Mouse (Mus musculus): ENCODE measurements at regions not wholly inside any gene's neighbourhood (a gene's known extent, or its start where the extent isn't known, plus 50 kb on each side); places are given as distances from the start of the nearest gene placed in this dataset.
A peak's percentile ranks its signal among the peaks of the same experiment; 100 is the strongest.

- H3K4me1 ChIP-seq (ENCODE audit: insufficient read depth, low read depth, low read length): no peaks in the 10 kb centered on the region
- no peaks in the 10 kb centered on the region for H3K36me3 ChIP-seq (ENCODE audit: insufficient read depth, low read length)
- no peaks in the 10 kb centered on the region for H3K9me3 ChIP-seq (ENCODE audit: low read length)
- no peak overlapping the region for H3K4me3 ChIP-seq (ENCODE audit: low read depth, low read length)
- no peaks in the 10 kb centered on the region for H3K27me3 ChIP-seq (replicated peaks; ENCODE audit: insufficient read depth, low read length)
- no peak overlapping the region for H3K27ac ChIP-seq (ENCODE audit: low read length)
- TF ChIP-seq CTCF (IDR thresholded peaks at IDR 0.05) (no peak), EP300 (IDR thresholded peaks at IDR 0.05) (no peak)
- 70% methylated on average over 5 of the region's 5 CpGs for WGBS
- no peak overlapping the region for H3K4me2 ChIP-seq (replicated peaks; ENCODE audit: low read depth, low read length)
- DNase-seq (ENCODE audit: low spot score): no peak
- ATAC-seq: no peak
- no peak overlapping the region for H3K9ac ChIP-seq (replicated peaks; ENCODE audit: low read depth)
These were observed 224.7 kb downstream of the Sox4 start for GRCm38 (mm10) chr13:28728768-28729167.

- no peaks in the 10 kb centered on the region for H3K9me3 ChIP-seq (ENCODE audit: low read length)
- H3K4me2 ChIP-seq (replicated peaks; ENCODE audit: low read depth, low read length): no peak overlapping the region
- no peak overlapping the region for H3K9ac ChIP-seq (replicated peaks; ENCODE audit: low read depth)
- ATAC-seq: peak; percentile 89
- H3K27ac ChIP-seq (ENCODE audit: low read length): no peak overlapping the region
- H3K36me3 ChIP-seq (ENCODE audit: insufficient read depth, low read length): no peaks in the 10 kb centered on the region
- H3K4me1 ChIP-seq (ENCODE audit: insufficient read depth, low read depth, low read length): peaks cover 4% of the 10 kb centered on the region; the same call in 1 of the 2 replicates
- peak; percentile 75 for DNase-seq (ENCODE audit: low spot score)
- no peaks in the 10 kb centered on the region for H3K27me3 ChIP-seq (replicated peaks; ENCODE audit: insufficient read depth, low read length)
- H3K4me3 ChIP-seq (ENCODE audit: low read depth, low read length): no peak overlapping the region
- 58% methylated on average over 3 of the region's 3 CpGs for WGBS
- TF ChIP-seq CTCF (IDR thresholded peaks at IDR 0.05) (no peak), EP300 (IDR thresholded peaks at IDR 0.05) (peak; percentile 94)
These were observed 229.2 kb downstream of the Sox4 start for GRCm38 (mm10) chr13:28724300-28724699.

- Histone ChIP-seq H3K4me3 (ENCODE audit: low read depth, low read length) (no peak overlapping the region), H3K9ac (replicated peaks; ENCODE audit: low read depth) (no peak overlapping the region), H3K27me3 (replicated peaks; ENCODE audit: insufficient read depth, low read length) (no peaks in the 10 kb centered on the region), H3K4me1 (ENCODE audit: insufficient read depth, low read depth, low read length) (peaks cover 4% of the 10 kb centered on the region; the same call in 1 of the 2 replicates), H3K4me2 (replicated peaks; ENCODE audit: low read depth, low read length) (no peak overlapping the region), H3K9me3 (ENCODE audit: low read length) (no peaks in the 10 kb centered on the region), H3K36me3 (ENCODE audit: insufficient read depth, low read length) (no peaks in the 10 kb centered on the region), H3K27ac (ENCODE audit: low read length) (no peak overlapping the region)
- WGBS: 82% methylated on average over 2 of the region's 2 CpGs
- no peak for DNase-seq (ENCODE audit: low spot score)
- ATAC-seq: no peak
- no peak for TF ChIP-seq CTCF (IDR thresholded peaks at IDR 0.05)
- no peak for TF ChIP-seq EP300 (IDR thresholded peaks at IDR 0.05)
These were observed 231.4 kb downstream of the Sox4 start for GRCm38 (mm10) chr13:28722074-28722473.

- 54% methylated on average over 11 of the region's 11 CpGs for WGBS
- H3K36me3 ChIP-seq (ENCODE audit: insufficient read depth, low read length): no peaks in the 10 kb centered on the region
- DNase-seq (ENCODE audit: low spot score): no peak
- no peak overlapping the region for H3K9ac ChIP-seq (replicated peaks; ENCODE audit: low read depth)
- H3K4me1 ChIP-seq (ENCODE audit: insufficient read depth, low read depth, low read length): peaks cover 4% of the 10 kb centered on the region; the same call in 1 of the 2 replicates
- H3K4me2 ChIP-seq (replicated peaks; ENCODE audit: low read depth, low read length): no peak overlapping the region
- no peak for ATAC-seq
- H3K27ac ChIP-seq (ENCODE audit: low read length): no peak overlapping the region
- H3K4me3 ChIP-seq (ENCODE audit: low read depth, low read length): no peak overlapping the region
- no peaks in the 10 kb centered on the region for H3K9me3 ChIP-seq (ENCODE audit: low read length)
- H3K27me3 ChIP-seq (replicated peaks; ENCODE audit: insufficient read depth, low read length): no peaks in the 10 kb centered on the region
- TF ChIP-seq EP300 (IDR thresholded peaks at IDR 0.05): no peak
- no peak; the same call in 1 of the 2 replicates for TF ChIP-seq CTCF (IDR thresholded peaks at IDR 0.05)
These were observed 231.9 kb downstream of the Sox4 start for GRCm38 (mm10) chr13:28721548-28721981.

GRCm38 (mm10) chr13:28720639-28721239, 232.8 kb downstream of the Sox4 start:
- Histone ChIP-seq H3K27me3 (replicated peaks; ENCODE audit: insufficient read depth, low read length) (no peaks in the 10 kb centered on the region), H3K4me3 (ENCODE audit: low read depth, low read length) (no peak overlapping the region), H3K4me2 (replicated peaks; ENCODE audit: low read depth, low read length) (no peak overlapping the region; the same call in 1 of the 2 replicates), H3K9ac (replicated peaks; ENCODE audit: low read depth) (no peak overlapping the region), H3K36me3 (ENCODE audit: insufficient read depth, low read length) (no peaks in the 10 kb centered on the region), H3K9me3 (ENCODE audit: low read length) (no peaks in the 10 kb centered on the region), H3K4me1 (ENCODE audit: insufficient read depth, low read depth, low read length) (peaks cover 4% of the 10 kb centered on the region; the same call in 1 of the 2 replicates), H3K27ac (ENCODE audit: low read length) (no peak overlapping the region)
- WGBS: 35% methylated on average over 11 of the region's 11 CpGs
- DNase-seq (ENCODE audit: low spot score) (peak; percentile 36), ATAC-seq (no peak)
- no peak for TF ChIP-seq EP300 (IDR thresholded peaks at IDR 0.05)
- no peak for TF ChIP-seq CTCF (IDR thresholded peaks at IDR 0.05)

GRCm38 (mm10) chr13:28720169-28720568, 233.3 kb downstream of the Sox4 start:
- H3K27ac ChIP-seq (ENCODE audit: low read length): no peak overlapping the region
- H3K4me3 ChIP-seq (ENCODE audit: low read depth, low read length): no peak overlapping the region
- H3K9ac ChIP-seq (replicated peaks; ENCODE audit: low read depth): no peak overlapping the region
- TF ChIP-seq CTCF (IDR thresholded peaks at IDR 0.05) (no peak), EP300 (IDR thresholded peaks at IDR 0.05) (no peak)
- H3K9me3 ChIP-seq (ENCODE audit: low read length): no peaks in the 10 kb centered on the region
- DNase-seq (ENCODE audit: low spot score): no peak
- no peaks in the 10 kb centered on the region for H3K36me3 ChIP-seq (ENCODE audit: insufficient read depth, low read length)
- no peaks in the 10 kb centered on the region for H3K27me3 ChIP-seq (replicated peaks; ENCODE audit: insufficient read depth, low read length)
- ATAC-seq: no peak
- 52% methylated on average over 11 of the region's 11 CpGs for WGBS
- no peak overlapping the region for H3K4me2 ChIP-seq (replicated peaks; ENCODE audit: low read depth, low read length)
- H3K4me1 ChIP-seq (ENCODE audit: insufficient read depth, low read depth, low read length): peaks cover 4% of the 10 kb centered on the region; the same call in 1 of the 2 replicates

Measured in lung, postnatal 0 days (tissue).